9 mouse cellular contexts compared by ENCODE assay signal in the genomic region with DNA sequence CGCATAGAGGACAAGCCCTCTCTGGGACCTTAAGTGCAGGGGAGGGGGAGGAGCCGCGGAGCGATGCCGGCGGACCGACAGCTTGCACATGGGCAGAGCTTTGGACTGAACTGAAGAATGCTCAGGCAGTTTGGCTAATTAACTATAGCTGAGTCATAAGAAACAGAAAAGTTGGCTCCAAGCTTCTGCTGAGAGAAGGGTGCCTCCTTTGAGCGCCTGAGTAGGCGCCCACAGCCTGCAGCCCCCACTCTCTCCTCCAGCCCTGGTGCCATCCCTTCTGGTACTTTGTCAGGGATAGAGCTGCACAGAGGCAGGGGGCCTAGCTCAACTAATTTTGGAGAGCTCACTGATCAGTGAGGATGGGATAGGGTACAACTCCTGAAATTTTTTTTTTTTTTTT. TPM values are rescaled to one million over a fixed set of nuclear protein-coding genes. Genes with fewer than 3 reads are reported as not detected.
DNase-seq lines count a peak whose midpoint lies in the region; ATAC-seq and TF ChIP-seq lines count a peak whose summit lies in the region.
"Had no signal": no experiment of that assay in that cellular context is flagged by ENCODE, and none has a peak within 500 bp of the region (broad histone marks: within the 10 kb centered on the region; RNA-seq: fewer than 3 reads in every experiment).

No protein-coding gene starts in this region.

- no peak overlapping the region for H3K9ac ChIP-seq in kidney, embryonic 16.5 days (replicated peaks; ENCODE audit: low read length)
- no peak overlapping the region for H3K9ac ChIP-seq in liver, postnatal 0 days (replicated peaks)
- H3K9ac ChIP-seq in hindbrain, embryonic 13.5 days, result no peak overlapping the region
- H3K9ac ChIP-seq: liver, embryonic 15.5 days had no signal

- TF ChIP-seq EP300 in liver, postnatal 0 days (IDR thresholded peaks at IDR 0.05; ENCODE audit: low read depth), result no peak

- no peaks in the 10 kb centered on the region for H3K4me1 ChIP-seq in heart, embryonic 10.5 days
- H3K4me1 ChIP-seq in kidney, embryonic 16.5 days (ENCODE audit: insufficient read depth, low read length), result no peaks in the 10 kb centered on the region
- no peaks in the 10 kb centered on the region for H3K4me1 ChIP-seq in liver, postnatal 0 days (ENCODE audit: insufficient read depth)
- H3K4me1 ChIP-seq in hindbrain, embryonic 13.5 days (replicated peaks), result no peaks in the 10 kb centered on the region
- H3K4me1 ChIP-seq: liver, embryonic 15.5 days had no signal

- TF ChIP-seq POLR2A in brain, embryonic 14.5 days (IDR thresholded peaks at IDR 0.05; ENCODE audit: borderline replicate concordance, extremely low read depth, insufficient read depth, insufficient read length, poor library complexity, severe bottlenecking), result no peak

- H3K27ac ChIP-seq in heart, embryonic 10.5 days, result no peak overlapping the region
- no peak overlapping the region for H3K27ac ChIP-seq in kidney, embryonic 16.5 days (ENCODE audit: low read length)
- H3K27ac ChIP-seq in liver, postnatal 0 days (ENCODE audit: low read depth), result no peak overlapping the region
- no peak overlapping the region for H3K27ac ChIP-seq in hindbrain, embryonic 13.5 days
- H3K27ac ChIP-seq: liver, embryonic 15.5 days had no signal

- no peak overlapping the region for H3K4me3 ChIP-seq in heart, embryonic 10.5 days
- H3K4me3 ChIP-seq in kidney, embryonic 16.5 days (ENCODE audit: low read length), result no peak overlapping the region
- H3K4me3 ChIP-seq in liver, postnatal 0 days (ENCODE audit: low read depth, low read length), result no peak overlapping the region
- H3K4me3 ChIP-seq in hindbrain, embryonic 13.5 days, result no peak overlapping the region
- H3K4me3 ChIP-seq: liver, embryonic 15.5 days had no signal

- WGBS in heart, embryonic 10.5 days, result 46% methylated on average over 9 of the region's 9 CpGs
- WGBS in kidney, embryonic 16.5 days, result 35% methylated on average over 9 of the region's 9 CpGs
- 68% methylated on average over 9 of the region's 9 CpGs for WGBS in liver, postnatal 0 days (ENCODE audit: insufficient replicate concordance)
- WGBS in hindbrain, embryonic 13.5 days, result 57% methylated on average over 9 of the region's 9 CpGs

- TF ChIP-seq CTCF in brain, embryonic 14.5 days (IDR thresholded peaks at IDR 0.05; ENCODE audit: borderline replicate concordance, extremely low read depth, insufficient read depth, insufficient read length), result no peak
- TF ChIP-seq CTCF in liver, postnatal 0 days (IDR thresholded peaks at IDR 0.05; ENCODE audit: low read depth), result no peak

- H3K9me3 ChIP-seq in heart, embryonic 10.5 days, result no peaks in the 10 kb centered on the region
- H3K9me3 ChIP-seq in kidney, embryonic 16.5 days (ENCODE audit: low read length), result no peaks in the 10 kb centered on the region
- H3K9me3 ChIP-seq in liver, postnatal 0 days (ENCODE audit: low read length), result no peaks in the 10 kb centered on the region
- no peaks in the 10 kb centered on the region for H3K9me3 ChIP-seq in hindbrain, embryonic 13.5 days
- H3K9me3 ChIP-seq: liver, embryonic 15.5 days had no signal

- no peaks in the 10 kb centered on the region for H3K36me3 ChIP-seq in heart, embryonic 10.5 days
- H3K36me3 ChIP-seq in kidney, embryonic 16.5 days (ENCODE audit: insufficient read depth, low read length), result no peaks in the 10 kb centered on the region
- H3K36me3 ChIP-seq in liver, postnatal 0 days (replicated peaks; ENCODE audit: insufficient read depth, low read length), result no peaks in the 10 kb centered on the region
- no peaks in the 10 kb centered on the region for H3K36me3 ChIP-seq in hindbrain, embryonic 13.5 days
- H3K36me3 ChIP-seq: liver, embryonic 15.5 days had no signal

- no peak overlapping the region for H3K4me2 ChIP-seq in kidney, embryonic 16.5 days (replicated peaks; ENCODE audit: low read depth, low read length)
- no peak overlapping the region for H3K4me2 ChIP-seq in liver, postnatal 0 days (ENCODE audit: low read depth, low read length)
- no peak overlapping the region for H3K4me2 ChIP-seq in hindbrain, embryonic 13.5 days
- H3K4me2 ChIP-seq: liver, embryonic 15.5 days had no signal

- ATAC-seq in kidney, embryonic 16.5 days (ENCODE audit: low FRiP score, low TSS enrichment), result peak; percentile 67
- ATAC-seq in liver, postnatal 0 days, result no peak
- no peak for ATAC-seq in hindbrain, embryonic 13.5 days (ENCODE audit: low FRiP score)

- peaks cover 18% of the 10 kb centered on the region; the same call in 1 of the 2 replicates for H3K27me3 ChIP-seq in heart, embryonic 10.5 days (ENCODE audit: insufficient read depth, poor library complexity, severe bottlenecking)
- no peaks in the 10 kb centered on the region for H3K27me3 ChIP-seq in kidney, embryonic 16.5 days (ENCODE audit: insufficient read depth, low read length)
- no peaks in the 10 kb centered on the region for H3K27me3 ChIP-seq in liver, postnatal 0 days (ENCODE audit: insufficient read depth, low read length)
- no peaks in the 10 kb centered on the region for H3K27me3 ChIP-seq in hindbrain, embryonic 13.5 days

- peak; percentile 42 to 55 for DNase-seq in heart, adult 18-20 months
- DNase-seq in heart, embryonic 10.5 days (ENCODE audit: low spot score), result no peak
- peak; percentile 47 for DNase-seq in brain, embryonic 14.5 days (ENCODE audit: low read depth)
- DNase-seq in retina, embryonic 14.5 days (ENCODE audit: low spot score), result peak; percentile 24
- DNase-seq in liver, postnatal 0 days, result no peak
- no peak for DNase-seq in cerebellum, adult 18-20 months

RNA-seq across cellular contexts. Expression of gene Adcy9, which starts 27.9 kb away (rescaled TPM):
- 10 to 100 TPM; 21.8 to 22.3 TPM for total RNA-seq in heart, adult 18-20 months (2021)
- 0.30 and 0.55 TPM in 2 replicates for polyA plus RNA-seq in heart, embryonic 10.5 days (2016; fragmentation: Nextera tagmentation; extraction: Ambion mirVana)
- polyA plus RNA-seq in brain, embryonic 14.5 days (2012; rRNA removed), result 6.0 and 8.6 TPM in 2 replicates
- 1.0 and 1.1 TPM in 2 replicates for polyA plus RNA-seq in kidney, embryonic 16.5 days (2015; fragmentation: Nextera tagmentation; extraction: Ambion mirVana)
- 0.80 and 0.94 TPM in 2 replicates for polyA plus RNA-seq in liver, postnatal 0 days (2015; fragmentation: Nextera tagmentation; extraction: Ambion mirVana)
- polyA plus RNA-seq in hindbrain, embryonic 13.5 days (2015; fragmentation: Nextera tagmentation; extraction: Ambion mirVana), result 2.6 and 2.8 TPM in 2 replicates

Comparison
In these comparisons a context has a peak if more than half of its experiments do, and no peak if none do; other contexts are left out.
1. DNase-seq: peak in heart, adult 18-20 months (2 of 2), brain, embryonic 14.5 days (single experiment) and retina, embryonic 14.5 days (single experiment); none in heart, embryonic 10.5 days (single experiment), liver, postnatal 0 days (single experiment) and cerebellum, adult 18-20 months (0 of 2).